Mouse (Mus musculus) forebrain, embryonic 10.5 days (tissue): Measurements from ENCODE around the gene St8sia1. TPM values are rescaled to one million over a fixed set of nuclear protein-coding genes. Genes with fewer than 3 reads are reported as not detected.

ENCODE experiments used
- DNase-seq: peaks from one replicate; pipeline ENCODE4 v3.0.0-alpha.2; 2017; ENCODE audit warnings: low spot score; ENCODE audit errors: extremely low spot score
- H3K27ac ChIP-seq: fragments of 300-500 bp; sonication (generic); 2 replicates; pipeline ENCODE4 v1.5.1; 2016; ENCODE audit warnings: mild to moderate bottlenecking
- H3K27me3 ChIP-seq: fragments of 300-500 bp; sonication (generic); 2 replicates; pipeline ENCODE4 v1.6.1; 2016; ENCODE audit warnings: mild to moderate bottlenecking; ENCODE audit not compliant: poor library complexity, severe bottlenecking
- H3K36me3 ChIP-seq: fragments of 300-500 bp; sonication (generic); replicated peaks from 2 replicates; pipeline ENCODE4 v1.6.1; 2016; ENCODE audit warnings: mild to moderate bottlenecking, moderate library complexity
- H3K4me1 ChIP-seq: fragments of 300-500 bp; sonication (generic); 2 replicates; pipeline ENCODE4 v1.6.1; 2016
- H3K4me3 ChIP-seq: fragments of 300-500 bp; sonication (generic); 2 replicates; pipeline ENCODE4 v1.5.1; 2016; ENCODE audit warnings: mild to moderate bottlenecking, moderate library complexity
- H3K9me3 ChIP-seq: fragments of 300-500 bp; sonication (generic); 2 replicates; pipeline ENCODE4 v1.6.1; 2016; ENCODE audit warnings: mild to moderate bottlenecking, moderate library complexity
- WGBS: fragments of 180-500 bp; shearing (Covaris S2); methylation state at CpG from one replicate; pipeline ENCODE4 v1.1.7; 2016; 5-methylcytosine and 5-hydroxymethylcytosine counted together
- polyA plus RNA-seq: library from polyadenylated mRNA; unstranded; fragments of >200 nt; fragmentation: Nextera tagmentation; extraction: Ambion mirVana; gene quantifications from 2 replicates; pipeline ENCODE4 v1.2.1, GENCODE M21; 2016

Gene St8sia1
- polyA plus RNA-seq, 1 experiment from 2014 or later = 2.3 TPM

DNA sequence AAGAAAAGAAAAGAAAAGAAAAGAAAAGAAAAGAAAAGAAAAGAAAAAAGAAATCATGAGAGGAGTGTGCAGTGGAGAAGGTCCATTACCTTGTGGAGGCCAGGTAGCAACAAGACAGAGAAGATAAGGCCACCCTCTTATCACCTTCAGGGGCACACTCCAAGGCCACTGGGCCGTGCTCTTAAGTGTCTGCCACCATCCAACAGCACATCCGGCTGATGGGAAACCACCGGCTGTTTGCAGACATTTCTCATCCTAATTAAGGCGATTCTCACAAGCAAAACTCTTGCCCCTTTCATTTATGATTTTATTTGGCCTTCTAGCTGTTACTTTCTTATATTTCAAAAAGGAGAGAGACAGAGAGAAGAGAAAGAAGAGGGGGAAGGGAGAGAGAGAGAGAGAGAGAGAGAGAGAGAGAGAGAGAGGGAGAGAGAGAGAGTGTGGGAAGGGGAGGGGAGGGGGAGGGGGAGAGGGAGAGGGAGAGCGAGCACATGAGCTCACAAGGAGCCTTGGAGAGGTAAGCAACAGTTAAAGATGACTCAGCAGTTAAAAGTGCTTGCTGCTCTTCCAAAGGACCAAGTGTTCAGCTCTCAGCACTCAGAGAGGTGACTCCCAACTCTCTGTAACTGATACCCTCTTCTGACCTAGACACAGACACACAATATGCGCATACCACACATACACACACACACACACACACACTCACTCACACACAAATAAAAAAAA is 154.7 kb downstream of the St8sia1 start:
- peaks cover 18% of the 10 kb centered on the region for H3K4me1 ChIP-seq
- no peak overlapping the region for H3K27ac ChIP-seq
- peaks cover 25% of the 10 kb centered on the region for H3K27me3 ChIP-seq
- no peak for DNase-seq
- WGBS = 56% methylated on average over 6 of the region's 6 CpGs
- no peaks in the 10 kb centered on the region for H3K9me3 ChIP-seq
- no peak overlapping the region for H3K4me3 ChIP-seq
- H3K36me3 ChIP-seq = no peaks in the 10 kb centered on the region

- 86% methylated on average over 4 of the region's 4 CpGs for WGBS
- no peak for DNase-seq
- H3K36me3 ChIP-seq = no peaks in the 10 kb centered on the region
- no peak overlapping the region for H3K27ac ChIP-seq
- no peak overlapping the region for H3K4me3 ChIP-seq
- peaks cover 14% of the 10 kb centered on the region for H3K4me1 ChIP-seq
- H3K27me3 ChIP-seq = peaks cover 10% of the 10 kb centered on the region; the same call in 1 of the 2 replicates
- no peaks in the 10 kb centered on the region for H3K9me3 ChIP-seq
Measured at GRCm38 (mm10) chr6:142806326-142806725, 157.9 kb downstream of the St8sia1 start.

DNA sequence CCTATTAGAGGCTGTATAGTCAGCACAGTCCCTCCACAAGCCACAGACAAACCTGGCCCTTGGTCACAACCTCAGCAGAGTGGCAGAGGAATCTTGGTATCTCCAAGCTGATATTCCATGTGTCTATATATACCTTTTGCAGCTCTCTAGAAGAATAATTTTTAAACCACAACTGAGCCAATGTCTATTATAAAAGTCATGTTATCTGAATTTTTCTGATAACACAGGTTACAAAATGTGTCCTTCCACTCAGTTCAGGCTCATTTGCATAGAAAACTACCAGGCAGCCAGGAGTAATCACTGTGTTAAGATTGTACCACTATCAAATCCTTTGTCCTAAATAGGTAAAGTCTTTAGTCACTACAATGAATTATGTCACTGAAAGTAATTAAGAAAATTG is 159.8 kb downstream of the St8sia1 start, which contains the start of gene Sult6b2:
TSS of gene Sult6b2 (minus strand) at position 101 of the 400 bp plus-strand sequence.
- H3K36me3 ChIP-seq = no peaks in the 10 kb centered on the region
- no peak within 1 kb of the TSS for H3K27ac ChIP-seq
- DNase-seq = no peak
- peaks cover 16% of the 10 kb centered on the region for H3K4me1 ChIP-seq
- H3K27me3 ChIP-seq = 0 out of 2 replicates have a peak, but pooled peaks cover 5% of the 10 kb centered on the region
- no peak within 1 kb of the TSS for H3K4me3 ChIP-seq
- no peaks in the 10 kb centered on the region for H3K9me3 ChIP-seq

DNA sequence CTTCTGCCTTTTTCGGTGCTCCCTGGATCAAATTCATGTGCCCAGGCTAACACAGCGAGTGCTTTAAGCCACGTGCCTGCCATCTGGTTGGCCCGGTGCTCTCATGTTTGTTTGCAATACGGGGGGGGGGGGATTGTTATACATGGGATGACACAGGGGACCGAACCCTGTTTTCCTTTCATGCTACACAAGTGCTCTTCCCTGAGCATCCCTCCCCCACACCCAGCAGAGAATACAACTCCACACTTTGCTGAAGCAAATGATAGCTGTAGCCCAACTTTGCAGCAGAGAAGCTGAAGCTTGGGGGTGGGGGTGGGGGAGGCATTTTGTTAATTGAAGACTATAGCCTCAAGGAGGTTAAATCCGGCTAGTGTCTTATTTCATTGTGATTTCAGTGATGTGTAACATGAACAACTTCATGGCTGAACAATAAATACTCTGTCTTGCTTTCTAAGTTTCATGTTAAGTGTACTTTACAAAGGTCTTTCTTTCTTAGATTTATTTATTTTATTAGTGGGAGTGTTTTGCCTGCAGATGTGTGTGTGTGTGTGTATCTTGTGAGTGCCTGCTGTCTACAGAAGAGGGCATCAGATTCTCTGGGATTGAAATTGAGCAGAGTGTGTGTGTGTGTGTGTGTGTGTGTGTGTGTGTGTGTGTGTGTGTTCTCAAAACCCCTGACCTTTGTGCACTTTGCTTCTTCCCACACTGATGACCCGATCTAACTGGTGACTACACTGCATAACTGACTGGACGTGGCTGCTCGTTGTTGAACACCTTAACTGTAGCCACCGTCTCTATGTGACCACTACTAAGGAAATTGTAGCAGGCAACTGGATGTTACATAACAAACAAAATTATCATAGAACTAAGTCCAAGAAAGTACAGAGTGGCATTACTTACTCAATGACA is 161.4 kb downstream of the St8sia1 start:
- no peaks in the 10 kb centered on the region for H3K36me3 ChIP-seq
- H3K27me3 ChIP-seq = 0 out of 2 replicates have a peak, but pooled peaks cover 5% of the 10 kb centered on the region
- WGBS = 61% methylated on average over 11 of the region's 11 CpGs
- H3K4me1 ChIP-seq = peaks cover 26% of the 10 kb centered on the region
- no peak overlapping the region for H3K4me3 ChIP-seq
- no peaks in the 10 kb centered on the region for H3K9me3 ChIP-seq
- DNase-seq = no peak
- H3K27ac ChIP-seq = no peak overlapping the region

DNA sequence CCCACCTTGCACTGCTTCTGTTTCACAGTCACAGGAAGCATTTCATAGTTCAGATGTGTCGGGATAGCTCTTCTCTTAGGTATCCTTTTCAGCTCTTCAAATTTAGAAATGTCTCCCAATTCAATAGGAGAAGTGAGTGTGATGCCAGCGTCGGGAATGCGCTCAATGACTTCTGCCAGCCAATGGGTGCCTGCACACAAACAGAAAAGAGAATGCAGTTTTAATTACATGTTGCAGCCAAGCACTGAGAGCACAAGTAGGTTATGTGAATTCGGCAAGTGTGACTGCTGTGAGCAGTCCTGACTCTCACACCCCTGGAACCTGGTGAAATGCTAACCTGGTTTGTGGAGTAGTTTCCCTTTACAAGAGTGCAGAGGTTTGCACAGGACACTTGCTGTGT is 162.6 kb downstream of the St8sia1 start:
- Histone ChIP-seq H3K27ac (no peak overlapping the region), H3K4me1 (peaks cover 28% of the 10 kb centered on the region), H3K9me3 (no peaks in the 10 kb centered on the region), H3K36me3 (no peaks in the 10 kb centered on the region), H3K4me3 (no peak overlapping the region), H3K27me3 (0 out of 2 replicates have a peak, but pooled peaks cover 5% of the 10 kb centered on the region)
- DNase-seq = no peak
- 86% methylated on average over 5 of the region's 5 CpGs for WGBS

GRCm38 (mm10) chr6:142799704-142800374 is 164.4 kb downstream of the St8sia1 start:
- Histone ChIP-seq H3K36me3 (no peaks in the 10 kb centered on the region), H3K9me3 (no peaks in the 10 kb centered on the region), H3K27me3 (peaks cover 9% of the 10 kb centered on the region), H3K4me1 (peaks cover 28% of the 10 kb centered on the region), H3K27ac (no peak overlapping the region), H3K4me3 (no peak overlapping the region)
- no peak for DNase-seq
- 81% methylated on average over 7 of the region's 7 CpGs for WGBS

DNA sequence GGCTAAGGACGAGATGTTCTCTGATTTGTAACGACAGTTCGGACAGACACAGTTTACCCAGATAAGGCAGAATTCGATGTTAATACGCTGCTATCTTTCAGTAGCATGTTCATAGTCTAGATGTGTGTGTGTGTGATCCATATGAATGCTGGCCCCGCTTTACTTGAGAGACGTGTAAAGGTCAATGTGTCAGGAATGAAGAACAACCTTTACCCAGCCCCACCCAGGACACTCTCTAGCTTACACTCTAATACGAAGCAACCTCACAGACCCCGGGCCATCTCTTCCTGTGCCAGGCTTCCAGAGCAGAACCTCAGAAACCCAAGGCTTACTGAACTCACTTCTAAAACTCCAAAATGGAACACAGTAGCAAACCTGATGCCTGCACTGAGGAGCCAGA is 165.4 kb downstream of the St8sia1 start:
- Histone ChIP-seq H3K4me3 (no peak overlapping the region), H3K36me3 (no peaks in the 10 kb centered on the region), H3K27me3 (peaks cover 18% of the 10 kb centered on the region), H3K4me1 (peaks cover 28% of the 10 kb centered on the region), H3K9me3 (no peaks in the 10 kb centered on the region), H3K27ac (no peak overlapping the region)
- 79% methylated on average over 9 of the region's 9 CpGs for WGBS
- no peak for DNase-seq

DNA sequence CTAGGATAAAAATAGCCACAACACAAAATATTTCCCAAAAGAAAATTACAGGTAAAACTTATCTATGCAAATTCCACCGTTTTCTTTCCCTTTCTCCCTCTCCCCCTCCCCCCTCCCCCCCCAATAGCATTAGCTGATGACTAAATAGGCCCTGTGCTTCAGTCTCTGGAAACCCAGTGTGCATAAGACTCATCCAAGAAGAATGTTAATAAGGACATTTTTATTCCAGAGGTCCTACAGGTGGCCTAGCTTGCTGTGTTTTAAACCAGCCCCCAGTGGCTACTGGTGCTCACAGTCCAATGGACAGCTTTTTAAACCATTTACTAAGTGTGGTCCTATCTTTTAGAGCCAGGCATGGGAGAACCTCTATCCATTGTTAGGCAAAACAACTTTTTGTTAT is 166.3 kb downstream of the St8sia1 start:
- Histone ChIP-seq H3K27ac (no peak overlapping the region), H3K4me1 (peaks cover 36% of the 10 kb centered on the region), H3K36me3 (no peaks in the 10 kb centered on the region), H3K4me3 (no peak overlapping the region), H3K27me3 (peaks cover 27% of the 10 kb centered on the region), H3K9me3 (no peaks in the 10 kb centered on the region)
- 80% methylated on average over 1 of the region's 1 CpGs for WGBS
- DNase-seq = no peak

DNA sequence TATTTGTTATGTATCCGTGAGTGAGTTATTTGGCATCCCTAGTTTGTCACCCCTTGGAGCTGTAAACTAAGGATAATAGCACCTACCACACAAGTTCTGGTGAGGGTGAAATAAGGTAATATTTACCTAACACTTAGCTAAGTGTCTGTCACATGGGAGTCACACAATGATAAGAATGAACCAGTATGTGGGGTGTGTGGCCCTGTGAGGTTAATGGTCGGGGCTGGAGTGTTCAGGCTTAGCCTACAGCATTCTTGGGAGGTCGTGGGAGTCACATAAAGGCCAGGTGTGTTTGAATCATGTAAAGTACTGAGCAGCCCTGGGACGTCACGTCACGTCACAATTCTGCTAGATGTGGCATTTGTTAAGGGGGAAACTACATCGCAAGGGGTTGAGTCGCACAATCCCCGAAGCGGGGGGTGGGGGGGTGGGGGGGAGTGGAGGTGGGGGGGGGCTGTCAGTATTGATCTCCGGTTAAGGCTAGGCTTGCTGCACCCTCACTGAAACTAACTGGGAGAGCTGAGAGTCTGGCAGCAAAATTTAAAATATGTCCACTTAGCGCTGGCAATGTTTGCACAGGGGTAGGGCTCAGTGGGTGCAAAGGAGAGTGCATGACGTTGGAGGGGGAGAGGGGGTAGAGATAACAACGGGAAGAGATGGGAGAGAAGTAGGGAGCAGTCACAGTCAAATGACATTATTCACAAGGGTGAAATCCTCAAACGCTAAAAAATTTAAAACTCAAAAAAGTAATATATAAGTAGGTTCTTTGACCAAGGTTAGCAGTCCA is 168.4 kb downstream of the St8sia1 start:
- H3K9me3 ChIP-seq = no peaks in the 10 kb centered on the region
- no peak for DNase-seq
- H3K27me3 ChIP-seq = peaks cover 30% of the 10 kb centered on the region
- no peak overlapping the region for H3K4me3 ChIP-seq
- WGBS = 85% methylated on average over 15 of the region's 15 CpGs
- no peaks in the 10 kb centered on the region for H3K36me3 ChIP-seq
- peaks cover 32% of the 10 kb centered on the region for H3K4me1 ChIP-seq
- no peak overlapping the region for H3K27ac ChIP-seq

DNA sequence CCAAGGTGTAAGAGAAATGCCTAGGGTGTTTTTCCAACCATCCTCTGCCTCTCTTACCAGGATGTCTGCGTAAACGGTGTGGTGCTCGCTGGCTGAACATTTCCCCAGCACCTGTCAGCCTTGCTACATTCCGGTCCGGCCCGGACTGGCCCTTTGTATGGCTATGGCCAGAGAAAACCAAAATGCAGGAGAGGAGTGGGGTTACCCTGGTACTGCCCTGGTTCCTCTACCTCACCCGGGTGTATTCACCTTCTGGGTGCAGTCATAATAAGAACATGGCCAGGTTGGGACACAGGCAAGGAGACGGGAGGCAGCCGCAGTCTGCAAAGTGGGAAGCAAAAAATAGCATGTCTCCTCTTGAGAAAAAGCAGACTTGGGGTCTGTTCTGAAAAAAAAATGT is 169.2 kb downstream of the St8sia1 start:
- Histone ChIP-seq H3K9me3 (no peaks in the 10 kb centered on the region), H3K27ac (no peak overlapping the region), H3K4me1 (peaks cover 29% of the 10 kb centered on the region), H3K27me3 (peaks cover 30% of the 10 kb centered on the region), H3K4me3 (no peak overlapping the region), H3K36me3 (no peaks in the 10 kb centered on the region)
- WGBS = 95% methylated on average over 9 of the region's 9 CpGs
- DNase-seq = no peak

DNA sequence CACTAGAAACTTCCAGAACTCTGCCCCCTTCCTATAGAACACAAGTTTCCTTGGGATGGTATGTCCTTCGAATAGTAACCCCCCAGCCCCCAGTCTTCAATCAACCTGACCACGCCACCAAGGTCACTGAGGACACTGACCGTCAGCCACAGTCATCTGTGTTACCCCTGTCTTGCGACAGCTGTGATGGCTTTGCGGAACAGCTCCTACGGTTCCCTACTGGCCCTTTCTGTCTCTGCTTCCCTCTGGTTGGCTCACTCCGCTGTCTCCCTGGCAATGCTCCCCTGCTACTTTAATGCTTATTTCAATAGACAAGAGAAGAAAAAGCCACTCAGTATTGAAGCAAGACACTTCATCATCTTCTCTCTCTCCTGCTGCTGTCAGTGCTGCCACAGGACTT is 170.8 kb downstream of the St8sia1 start:
- H3K36me3 ChIP-seq = no peaks in the 10 kb centered on the region
- DNase-seq = no peak
- H3K27me3 ChIP-seq = peaks cover 30% of the 10 kb centered on the region
- H3K27ac ChIP-seq = no peak overlapping the region
- 58% methylated on average over 7 of the region's 7 CpGs for WGBS
- peaks cover 25% of the 10 kb centered on the region for H3K4me1 ChIP-seq
- no peaks in the 10 kb centered on the region for H3K9me3 ChIP-seq
- H3K4me3 ChIP-seq = no peak overlapping the region
